Mouse (Mus musculus) lung, embryonic 14.5 days (tissue): ENCODE data around the gene Tbc1d19. TPM values are rescaled to one million over a fixed set of nuclear protein-coding genes. Genes with fewer than 3 reads are reported as not detected.

ENCODE experiments used
- ATAC-seq: fragments of 200-750 bp; cut with Nextera tagmentation; 2 replicates; pipeline ENCODE4 v1.8.0; 2017; ENCODE audit warnings: mild to moderate bottlenecking, moderate TSS enrichment, moderate library complexity; ENCODE audit not compliant: insufficient read depth
- DNase-seq: peaks from one replicate; pipeline ENCODE4 v3.0.0-alpha.2; 2015
- H3K27ac ChIP-seq: fragments of 300-500 bp; sonication (generic); 2 replicates; pipeline ENCODE4 v1.5.1; 2014; ENCODE audit warnings: low read depth, mild to moderate bottlenecking, moderate library complexity
- H3K27me3 ChIP-seq: fragments of 300-500 bp; sonication (generic); 2 replicates; pipeline ENCODE4 v1.6.1; 2014; ENCODE audit warnings: low read length, control low read depth; ENCODE audit not compliant: insufficient read depth
- H3K36me3 ChIP-seq: fragments of 300-500 bp; sonication (generic); 2 replicates; pipeline ENCODE4 v1.6.1; 2014; ENCODE audit warnings: control low read depth; ENCODE audit not compliant: insufficient read depth
- H3K4me1 ChIP-seq: fragments of 300-500 bp; sonication (generic); 2 replicates; pipeline ENCODE4 v1.6.1; 2014; ENCODE audit warnings: antibody characterized with exemption, control low read depth; ENCODE audit not compliant: insufficient read depth
- H3K4me2 ChIP-seq: fragments of 300-500 bp; sonication (generic); 2 replicates; pipeline ENCODE4 v1.6.1; 2014; ENCODE audit warnings: mild to moderate bottlenecking
- H3K4me3 ChIP-seq: fragments of 300-500 bp; sonication (generic); 2 replicates; pipeline ENCODE4 v1.5.1; 2014; ENCODE audit warnings: low read depth, low read length
- H3K9ac ChIP-seq: fragments of 300-500 bp; sonication (generic); 2 replicates; pipeline ENCODE4 v1.6.1; 2014
- H3K9me3 ChIP-seq: fragments of 300-500 bp; sonication (generic); 2 replicates; pipeline ENCODE4 v1.6.1; 2016; ENCODE audit warnings: low read depth, low read length, control low read depth
- CTCF ChIP-seq: IDR thresholded peaks from 2 replicates; pipeline ENCODE4 v1.5.1; 2016; ENCODE audit warnings: antibody characterized with exemption, low read depth
- WGBS: fragments of 180-500 bp; shearing (Covaris S2); extraction: QIAGEN DNeasy Blood & Tissue Kit; methylation state at CpG from one replicate; pipeline ENCODE4 v1.1.7; 2014; 5-methylcytosine and 5-hydroxymethylcytosine counted together
- polyA plus RNA-seq: library from polyadenylated mRNA; unstranded; fragments of >200 nt; fragmentation: Nextera tagmentation; extraction: Ambion mirVana; gene quantifications from 2 replicates; pipeline ENCODE4 v1.2.1, GENCODE M21; 2014

Gene Tbc1d19
- polyA plus RNA-seq, 1 experiment from 2014 or later, result 46.1 TPM

GRCm38 (mm10) chr5:53928537-53928936 is 119.1 kb downstream of the Tbc1d19 start:
- H3K27ac ChIP-seq, result no peak overlapping the region
- ATAC-seq (no peak), DNase-seq (no peak)
- no peak for TF ChIP-seq CTCF
- no peak overlapping the region for H3K4me2 ChIP-seq
- peaks cover 5% of the 10 kb centered on the region; the same call in 1 of the 2 replicates for H3K4me1 ChIP-seq
- 87% methylated on average over 4 of the region's 4 CpGs for WGBS
- H3K27me3 ChIP-seq, result no peaks in the 10 kb centered on the region
- no peak overlapping the region for H3K4me3 ChIP-seq
- H3K9ac ChIP-seq, result no peak overlapping the region
- H3K36me3 ChIP-seq, result no peaks in the 10 kb centered on the region
- no peaks in the 10 kb centered on the region for H3K9me3 ChIP-seq

- 37% methylated on average over 10 of the region's 10 CpGs for WGBS
- peaks cover 5% of the 10 kb centered on the region; the same call in 1 of the 2 replicates for H3K4me1 ChIP-seq
- no peak overlapping the region for H3K4me3 ChIP-seq
- DNase-seq (peak; percentile 66), ATAC-seq (peak; percentile 48)
- no peaks in the 10 kb centered on the region for H3K27me3 ChIP-seq
- H3K36me3 ChIP-seq, result no peaks in the 10 kb centered on the region
- H3K9me3 ChIP-seq, result no peaks in the 10 kb centered on the region
- peak overlapping the region; percentile 66; the same call in 1 of the 2 replicates for H3K27ac ChIP-seq
- TF ChIP-seq CTCF, result no peak
- H3K4me2 ChIP-seq, result no peak overlapping the region
- H3K9ac ChIP-seq, result no peak overlapping the region
Measured at GRCm38 (mm10) chr5:53929205-53929614, 119.8 kb downstream of the Tbc1d19 start.

GRCm38 (mm10) chr5:53929814-53930213 is 120.4 kb downstream of the Tbc1d19 start:
- Histone ChIP-seq H3K36me3 (no peaks in the 10 kb centered on the region), H3K4me2 (no peak overlapping the region), H3K4me3 (no peak overlapping the region), H3K27me3 (no peaks in the 10 kb centered on the region), H3K27ac (no peak overlapping the region), H3K4me1 (peaks cover 5% of the 10 kb centered on the region; the same call in 1 of the 2 replicates), H3K9me3 (no peaks in the 10 kb centered on the region), H3K9ac (no peak overlapping the region)
- TF ChIP-seq CTCF, result no peak
- ATAC-seq (no peak), DNase-seq (no peak)
- 88% methylated on average over 6 of the region's 6 CpGs for WGBS

- no peaks in the 10 kb centered on the region for H3K27me3 ChIP-seq
- no peak overlapping the region for H3K4me3 ChIP-seq
- H3K27ac ChIP-seq, result no peak overlapping the region
- no peak overlapping the region for H3K4me2 ChIP-seq
- no peak overlapping the region for H3K9ac ChIP-seq
- TF ChIP-seq CTCF, result no peak
- H3K4me1 ChIP-seq, result peaks cover 5% of the 10 kb centered on the region; the same call in 1 of the 2 replicates
- ATAC-seq (no peak), DNase-seq (no peak)
- H3K36me3 ChIP-seq, result no peaks in the 10 kb centered on the region
- WGBS, result 77% methylated on average over 5 of the region's 5 CpGs
- no peaks in the 10 kb centered on the region for H3K9me3 ChIP-seq
Measured at GRCm38 (mm10) chr5:53931011-53931410, 121.6 kb downstream of the Tbc1d19 start.

- Histone ChIP-seq H3K9me3 (no peaks in the 10 kb centered on the region), H3K4me3 (no peak overlapping the region), H3K36me3 (no peaks in the 10 kb centered on the region), H3K27ac (peak overlapping the region; percentile 80), H3K4me2 (no peak overlapping the region), H3K4me1 (peaks cover 5% of the 10 kb centered on the region; the same call in 1 of the 2 replicates), H3K27me3 (no peaks in the 10 kb centered on the region), H3K9ac (no peak overlapping the region)
- 25% methylated on average over 7 of the region's 7 CpGs for WGBS
- no peak for TF ChIP-seq CTCF
- ATAC-seq, result peak; percentile 94
- peak; percentile 97 for DNase-seq
Measured at GRCm38 (mm10) chr5:53933628-53934027, 124.2 kb downstream of the Tbc1d19 start.

GRCm38 (mm10) chr5:53934040-53934439 is 124.6 kb downstream of the Tbc1d19 start:
- no peaks in the 10 kb centered on the region for H3K27me3 ChIP-seq
- no peak overlapping the region for H3K4me2 ChIP-seq
- DNase-seq (no peak), ATAC-seq (peak; percentile 35; the same call in 1 of the 2 replicates)
- H3K4me3 ChIP-seq, result no peak overlapping the region
- H3K9ac ChIP-seq, result no peak overlapping the region
- H3K9me3 ChIP-seq, result no peaks in the 10 kb centered on the region
- TF ChIP-seq CTCF, result no peak
- peaks cover 5% of the 10 kb centered on the region; the same call in 1 of the 2 replicates for H3K4me1 ChIP-seq
- no peaks in the 10 kb centered on the region for H3K36me3 ChIP-seq
- H3K27ac ChIP-seq, result no peak overlapping the region; the same call in 1 of the 2 replicates
- WGBS, result 79% methylated on average over 2 of the region's 2 CpGs

GRCm38 (mm10) chr5:53934826-53935225 is 125.4 kb downstream of the Tbc1d19 start:
- ATAC-seq, result no peak
- Histone ChIP-seq H3K4me2 (no peak overlapping the region), H3K9ac (no peak overlapping the region), H3K36me3 (no peaks in the 10 kb centered on the region), H3K4me1 (peaks cover 5% of the 10 kb centered on the region; the same call in 1 of the 2 replicates), H3K4me3 (no peak overlapping the region), H3K27ac (no peak overlapping the region), H3K27me3 (no peaks in the 10 kb centered on the region), H3K9me3 (no peaks in the 10 kb centered on the region)
- 90% methylated on average over 1 of the region's 1 CpGs for WGBS
- no peak for TF ChIP-seq CTCF
- no peak for DNase-seq

- Histone ChIP-seq H3K4me3 (no peak overlapping the region), H3K36me3 (no peaks in the 10 kb centered on the region), H3K27ac (no peak overlapping the region), H3K27me3 (no peaks in the 10 kb centered on the region), H3K4me1 (peaks cover 5% of the 10 kb centered on the region; the same call in 1 of the 2 replicates), H3K9me3 (no peaks in the 10 kb centered on the region), H3K4me2 (no peak overlapping the region), H3K9ac (no peak overlapping the region)
- WGBS, result 66% methylated on average over 4 of the region's 4 CpGs
- ATAC-seq (no peak), DNase-seq (peak; percentile 60)
- TF ChIP-seq CTCF, result no peak
Measured at GRCm38 (mm10) chr5:53937187-53937586, 127.8 kb downstream of the Tbc1d19 start.
